Mouse (Mus musculus) CH12.LX (cell line): ENCODE data around the gene Ccdc120.

ENCODE experiments used
- CTCF ChIP-seq, 2 experiments: IDR thresholded peaks in 1 of 2; conservative IDR thresholded peaks in 1 of 2; 2 replicates each; pipeline ENCODE4 v1.5.1; 2011 to 2012; ENCODE audit warnings: low read depth in 2 of 2, low read length in 2 of 2, improper control_type of control experiment in 1 of 2, inconsistent platforms in 1 of 2, mild to moderate bottlenecking in 1 of 2, moderate library complexity in 1 of 2
- E2F4 ChIP-seq: IDR thresholded peaks from 2 replicates; pipeline ENCODE4 v1.6.1; 2011; ENCODE audit warnings: low read depth, low read length, improper control_type of control experiment; ENCODE audit not compliant: insufficient replicate concordance
- POLR2AphosphoS2 ChIP-seq: IDR thresholded peaks from 2 replicates; pipeline ENCODE4 v1.6.1; 2011; ENCODE audit warnings: low read depth, low read length, improper control_type of control experiment
- USF1 ChIP-seq: IDR thresholded peaks from 2 replicates; pipeline ENCODE4 v1.6.1; 2014; ENCODE audit warnings: low read depth, mild to moderate bottlenecking, inconsistent platforms, low read length, improper control_type of control experiment

- TF ChIP-seq USF1 (no peak), POLR2AphosphoS2 (no peak), E2F4 (no peak), CTCF (conservative IDR thresholded peaks at IDR 0.05 in 1 of 2, IDR thresholded peaks at IDR 0.05 in 1 of 2; ENCODE audit: low read depth in 2 of 2, low read length in 2 of 2) (no peak)
Observed at GRCm38 (mm10) chrX:7739336-7740081, 11.2 kb downstream of the Ccdc120 start.
